Comparison of ENCODE assay signal across 50 mouse cellular contexts in the genomic region with DNA sequence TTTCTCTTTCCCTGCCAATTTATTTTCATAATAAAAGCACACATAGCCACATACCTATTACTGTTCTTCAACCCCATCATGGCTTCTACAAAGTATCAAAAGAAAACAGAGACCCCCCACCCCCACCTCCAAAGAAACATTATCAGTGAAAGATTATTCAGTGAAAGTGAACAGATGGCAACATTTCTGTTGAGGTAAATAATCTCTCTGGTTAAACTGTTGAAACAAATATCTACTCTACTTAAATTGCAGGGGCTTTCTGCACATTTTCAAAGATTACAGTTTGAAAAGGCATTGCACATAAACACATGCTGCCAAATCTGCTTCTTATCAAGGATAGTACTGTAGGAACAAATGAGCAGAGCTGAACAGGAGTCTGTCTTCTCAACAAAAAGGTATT. TPM values are rescaled to one million over a fixed set of nuclear protein-coding genes. Genes with fewer than 3 reads are reported as not detected.
"Had no signal": no experiment of that assay in that cellular context is flagged by ENCODE, and none has a peak within 500 bp of the region (broad histone marks: within the 10 kb centered on the region; RNA-seq: fewer than 3 reads in every experiment).

No protein-coding gene starts in this region.

- H3K27me3 ChIP-seq: heart, embryonic 15.5 days; hindbrain, embryonic 12.5 days; hindbrain, embryonic 13.5 days; hindbrain, embryonic 15.5 days; intestine, embryonic 15.5 days; kidney, embryonic 15.5 days had no signal

- H3K9ac ChIP-seq: heart, embryonic 12.5 days; heart, embryonic 13.5 days; heart, embryonic 15.5 days; hindbrain, embryonic 12.5 days; hindbrain, embryonic 13.5 days; hindbrain, embryonic 14.5 days; hindbrain, embryonic 15.5 days; intestine, embryonic 15.5 days; kidney, embryonic 15.5 days had no signal

- H3K27ac ChIP-seq: heart, embryonic 13.5 days; heart, embryonic 15.5 days; hindbrain, embryonic 10.5 days; hindbrain, embryonic 12.5 days; hindbrain, embryonic 13.5 days; hindbrain, embryonic 14.5 days; hindbrain, embryonic 15.5 days; hindbrain, postnatal 0 days; intestine, embryonic 15.5 days; kidney, embryonic 15.5 days; kidney, postnatal 0 days; layer of hippocampus, adult 2 months; left cerebral cortex, adult 2 months had no signal

- H3K9me3 ChIP-seq: heart, embryonic 12.5 days; heart, embryonic 13.5 days; heart, embryonic 15.5 days; hindbrain, embryonic 10.5 days; hindbrain, embryonic 12.5 days; hindbrain, embryonic 13.5 days; hindbrain, embryonic 15.5 days; intestine, embryonic 15.5 days; kidney, embryonic 15.5 days had no signal

- H3K4me1 ChIP-seq: heart, embryonic 12.5 days; hindbrain, embryonic 10.5 days; hindbrain, embryonic 12.5 days; hindbrain, embryonic 13.5 days; hindbrain, embryonic 15.5 days had no signal

- H3K4me3 ChIP-seq: heart, embryonic 12.5 days; heart, embryonic 13.5 days; heart, embryonic 15.5 days; hindbrain, embryonic 10.5 days; hindbrain, embryonic 12.5 days; hindbrain, embryonic 13.5 days; hindbrain, embryonic 15.5 days; intestine, embryonic 15.5 days; kidney, embryonic 15.5 days; layer of hippocampus, adult 2 months; left cerebral cortex, adult 2 months had no signal

- H3K36me3 ChIP-seq: heart, embryonic 12.5 days; heart, embryonic 13.5 days; heart, embryonic 15.5 days; hindbrain, embryonic 10.5 days; hindbrain, embryonic 12.5 days; hindbrain, embryonic 13.5 days; hindbrain, embryonic 15.5 days; intestine, embryonic 15.5 days; kidney, embryonic 15.5 days had no signal

- ATAC-seq: hindbrain, embryonic 16.5 days; hindbrain, postnatal 0 days; inflammation-experienced regulatory T-cells, adult 6 months; intestine, embryonic 15.5 days; intestine, embryonic 16.5 days; intestine, postnatal 0 days had no signal

- DNase-seq: heart, postnatal 10 days; heart, postnatal 14 days; heart, postnatal 36 days; heart, postnatal 4 days; kidney, adult 11 months; kidney, adult 18-20 months; kidney, adult 2 months; kidney, adult 8-10 months; kidney, adult 9 months; kidney, postnatal 10 days; kidney, postnatal 14 days; kidney, postnatal 25 days; kidney, postnatal 36 days; kidney, postnatal 4 days; layer of hippocampus, adult 9-11 months; layer of hippocampus, postnatal 36 days had no signal

- H3K4me2 ChIP-seq: heart, embryonic 11.5 days; heart, embryonic 12.5 days; heart, embryonic 13.5 days; heart, embryonic 15.5 days; hindbrain, embryonic 12.5 days; hindbrain, embryonic 13.5 days; hindbrain, embryonic 14.5 days; hindbrain, embryonic 15.5 days; intestine, embryonic 15.5 days; kidney, embryonic 15.5 days had no signal

RNA-seq across cellular contexts. Expression of gene Slc17a1, which starts 5.7 kb away (rescaled TPM):
- total RNA-seq: heart, postnatal 10 days; heart, postnatal 14 days; heart, postnatal 25 days; heart, postnatal 36 days; heart, postnatal 4 days; hematopoietic stem cell, adult 5-6 weeks; hindbrain, postnatal 0 days; layer of hippocampus, adult 18-20 months; layer of hippocampus, adult 2 months; layer of hippocampus, adult 8-10 months; layer of hippocampus, postnatal 10 days; layer of hippocampus, postnatal 14 days; layer of hippocampus, postnatal 25 days; layer of hippocampus, postnatal 36 days; left cerebral cortex, adult 18-20 months; left cerebral cortex, adult 2 months; left cerebral cortex, adult 8-10 months had no signal
- polyA plus RNA-seq: heart, embryonic 11.5 days; heart, embryonic 12.5 days; heart, embryonic 13.5 days; heart, embryonic 14.5 days; heart, embryonic 15.5 days; heart, embryonic 16.5 days; heart, postnatal 0 days; hindbrain, embryonic 10.5 days; hindbrain, embryonic 11.5 days; hindbrain, embryonic 12.5 days; hindbrain, embryonic 13.5 days; hindbrain, embryonic 14.5 days; hindbrain, embryonic 15.5 days; hindbrain, embryonic 16.5 days; hindbrain, postnatal 0 days; inflammation-experienced regulatory T-cells, adult 6 months; large intestine, adult 2 months had no signal

RNA-seq across cellular contexts. Expression of gene Slc17a3, which starts 22.6 kb away (rescaled TPM):
- total RNA-seq: heart, postnatal 10 days; heart, postnatal 14 days; heart, postnatal 25 days; heart, postnatal 36 days; heart, postnatal 4 days; hematopoietic stem cell, adult 5-6 weeks; hindbrain, postnatal 0 days; layer of hippocampus, adult 18-20 months; layer of hippocampus, adult 2 months; layer of hippocampus, adult 8-10 months; layer of hippocampus, postnatal 10 days; layer of hippocampus, postnatal 14 days; layer of hippocampus, postnatal 25 days; layer of hippocampus, postnatal 36 days; left cerebral cortex, adult 18-20 months; left cerebral cortex, adult 2 months had no signal
- polyA plus RNA-seq: heart, embryonic 11.5 days; heart, embryonic 12.5 days; heart, embryonic 13.5 days; heart, embryonic 14.5 days; heart, embryonic 15.5 days; heart, embryonic 16.5 days; heart, postnatal 0 days; hindbrain, embryonic 10.5 days; hindbrain, embryonic 11.5 days; hindbrain, embryonic 12.5 days; hindbrain, embryonic 13.5 days; hindbrain, embryonic 14.5 days; hindbrain, embryonic 15.5 days; hindbrain, embryonic 16.5 days; hindbrain, postnatal 0 days; inflammation-experienced regulatory T-cells, adult 6 months; large intestine, adult 2 months had no signal

RNA-seq across cellular contexts. Expression of gene Slc17a4, which starts 53.0 kb away (rescaled TPM):
- total RNA-seq: heart, postnatal 10 days; heart, postnatal 14 days; heart, postnatal 25 days; heart, postnatal 36 days; heart, postnatal 4 days; hematopoietic stem cell, adult 5-6 weeks; hindbrain, postnatal 0 days; layer of hippocampus, adult 18-20 months; layer of hippocampus, adult 2 months; layer of hippocampus, adult 8-10 months; layer of hippocampus, postnatal 10 days; layer of hippocampus, postnatal 14 days; layer of hippocampus, postnatal 25 days; layer of hippocampus, postnatal 36 days; left cerebral cortex, adult 18-20 months; left cerebral cortex, adult 2 months; left cerebral cortex, adult 8-10 months had no signal
- polyA plus RNA-seq: heart, embryonic 11.5 days; heart, embryonic 12.5 days; heart, embryonic 13.5 days; heart, embryonic 14.5 days; heart, embryonic 15.5 days; heart, postnatal 0 days; hindbrain, embryonic 10.5 days; hindbrain, embryonic 11.5 days; hindbrain, embryonic 14.5 days; hindbrain, embryonic 15.5 days; hindbrain, embryonic 16.5 days; hindbrain, postnatal 0 days had no signal

RNA-seq across cellular contexts. Expression of gene Slc17a2, which starts 55.0 kb away (rescaled TPM):
- total RNA-seq: heart, postnatal 10 days; heart, postnatal 14 days; heart, postnatal 25 days; heart, postnatal 36 days; heart, postnatal 4 days; hematopoietic stem cell, adult 5-6 weeks; hindbrain, postnatal 0 days; layer of hippocampus, adult 18-20 months; layer of hippocampus, adult 8-10 months; layer of hippocampus, postnatal 10 days; left cerebral cortex, adult 18-20 months; left cerebral cortex, adult 2 months; left cerebral cortex, adult 8-10 months had no signal
- polyA plus RNA-seq: heart, embryonic 11.5 days; heart, embryonic 12.5 days; heart, embryonic 13.5 days; heart, embryonic 14.5 days; heart, embryonic 15.5 days; heart, embryonic 16.5 days; heart, postnatal 0 days; hindbrain, embryonic 10.5 days; hindbrain, embryonic 11.5 days; hindbrain, embryonic 12.5 days; hindbrain, embryonic 13.5 days; hindbrain, embryonic 14.5 days; hindbrain, embryonic 15.5 days; hindbrain, embryonic 16.5 days; inflammation-experienced regulatory T-cells, adult 6 months; intestine, embryonic 14.5 days; intestine, embryonic 15.5 days; large intestine, adult 2 months had no signal
